ENCODE assay signal across 8 mouse cellular contexts in the genomic region with DNA sequence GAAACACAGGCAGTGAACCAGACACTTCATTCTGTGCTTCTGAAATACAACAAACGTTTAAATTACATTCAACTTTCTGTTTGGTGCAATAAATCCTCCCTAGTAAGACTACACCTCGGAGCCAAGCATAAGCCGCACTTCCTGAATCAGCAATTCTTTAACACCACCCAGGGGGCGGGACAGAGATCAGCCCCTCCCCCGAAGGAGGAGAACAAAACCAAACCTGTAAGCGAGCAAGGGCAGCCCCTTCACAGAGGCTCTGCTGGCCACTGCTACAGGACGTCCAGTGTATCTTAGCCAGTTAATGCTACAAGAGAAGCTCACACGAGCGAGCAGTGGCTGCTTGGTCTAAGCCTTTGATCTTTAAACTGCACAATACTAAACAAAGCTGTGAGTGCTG. TPM values are rescaled to one million over a fixed set of nuclear protein-coding genes. Genes with fewer than 3 reads are reported as not detected.
DNase-seq lines count a peak whose midpoint lies in the region; ATAC-seq lines count a peak whose summit lies in the region.

No protein-coding gene starts in this region.

- H3K27me3 ChIP-seq in heart, embryonic 13.5 days (replicated peaks): no peaks in the 10 kb centered on the region
- no peaks in the 10 kb centered on the region for H3K27me3 ChIP-seq in kidney, embryonic 15.5 days

- H3K4me1 ChIP-seq in heart, embryonic 13.5 days: peaks cover 88% of the 10 kb centered on the region
- peaks cover 28% of the 10 kb centered on the region for H3K4me1 ChIP-seq in kidney, embryonic 15.5 days

- no peak overlapping the region for H3K4me3 ChIP-seq in heart, embryonic 13.5 days
- peak overlapping the region; percentile 4; the same call in 1 of the 2 replicates for H3K4me3 ChIP-seq in kidney, embryonic 15.5 days (replicated peaks)

- 7% methylated on average over 9 of the region's 9 CpGs for WGBS in heart, embryonic 13.5 days
- WGBS in kidney, embryonic 15.5 days: 1% methylated on average over 9 of the region's 9 CpGs

- no peaks in the 10 kb centered on the region for H3K9me3 ChIP-seq in heart, embryonic 13.5 days
- no peaks in the 10 kb centered on the region for H3K9me3 ChIP-seq in kidney, embryonic 15.5 days (replicated peaks)

- peak overlapping the region; percentile 37 for H3K4me2 ChIP-seq in heart, embryonic 13.5 days
- peak overlapping the region; percentile 19 for H3K4me2 ChIP-seq in kidney, embryonic 15.5 days

- ATAC-seq in heart, embryonic 13.5 days (ENCODE audit: extremely low read depth, insufficient number of reproducible peaks, low FRiP score, low TSS enrichment): no peak
- ATAC-seq in kidney, embryonic 15.5 days (replicated peaks; ENCODE audit: low FRiP score): peak; percentile 93

- peak; percentile 49 for DNase-seq in R1 (ENCODE audit: low read depth, low spot score)
- DNase-seq in embryo, embryonic 10.5 days (ENCODE audit: low spot score): peak; percentile 86
- peak; percentile 71 for DNase-seq in lung, postnatal 14 days
- DNase-seq in retina, embryonic 14.5 days (ENCODE audit: low spot score): peak; percentile 53
- no peak for DNase-seq in cerebellum, adult 9-11 months
- no peak for DNase-seq in right cerebral cortex, postnatal 10 days (ENCODE audit: low spot score in 2 of 2)

- peak overlapping the region; percentile 43; the same call in 1 of the 2 replicates for H3K27ac ChIP-seq in heart, embryonic 13.5 days (replicated peaks)
- H3K27ac ChIP-seq in kidney, embryonic 15.5 days: peak overlapping the region; percentile 70

- no peak overlapping the region for H3K9ac ChIP-seq in heart, embryonic 13.5 days
- no peak overlapping the region for H3K9ac ChIP-seq in kidney, embryonic 15.5 days

- H3K36me3 ChIP-seq in heart, embryonic 13.5 days: peaks cover 4% of the 10 kb centered on the region; the same call in 1 of the 2 replicates
- H3K36me3 ChIP-seq in kidney, embryonic 15.5 days: no peaks in the 10 kb centered on the region

RNA-seq across cellular contexts. Expression of gene Prickle1, which starts 43.5 kb away (rescaled TPM):
- 30.3 and 30.5 TPM in 2 replicates for polyA plus RNA-seq in heart, embryonic 13.5 days (2015; fragmentation: Nextera tagmentation; extraction: Ambion mirVana)
- polyA plus RNA-seq in kidney, embryonic 15.5 days (2015; fragmentation: Nextera tagmentation; extraction: Ambion mirVana): 24.3 and 27.0 TPM in 2 replicates

Comparison
In these comparisons a context has a peak if more than half of its experiments do, and no peak if none do; other contexts are left out.
1. DNase-seq: peak in R1 (single experiment), embryo, embryonic 10.5 days (single experiment), lung, postnatal 14 days (single experiment) and retina, embryonic 14.5 days (single experiment); none in cerebellum, adult 9-11 months (single experiment) and right cerebral cortex, postnatal 10 days (0 of 2).